Mouse (Mus musculus): ENCODE data around the gene Smarcb1.

Gene Smarcb1

GRCm38 (mm10) chr10:75921026-75921725, at the start of gene Smarcb1:
TSS of gene Smarcb1 (minus strand) at chr10:75921617.
- DNase-seq = peak; percentile 94 to 95

- DNase-seq = no peak
Observed at GRCm38 (mm10) chr10:75954381-75954811, 33.0 kb upstream of the Smarcb1 start, which contains the start of gene Gm5134. TSS of gene Gm5134 (plus strand) at chr10:75954514.

GRCm38 (mm10) chr10:75951424-75952050, 30.1 kb upstream of the Smarcb1 start:
- DNase-seq = peak in 1 of 2 experiments; percentile 58

GRCm38 (mm10) chr10:75950791-75951210, 29.4 kb upstream of the Smarcb1 start:
- no peak for DNase-seq

GRCm38 (mm10) chr10:75949053-75950045, 27.9 kb upstream of the Smarcb1 start:
- no peak for DNase-seq

- DNase-seq = no peak
Observed at GRCm38 (mm10) chr10:75948079-75948478, 26.7 kb upstream of the Smarcb1 start.

- peak; percentile 81 to 84 for DNase-seq
Observed at GRCm38 (mm10) chr10:75945896-75946295, 24.5 kb upstream of the Smarcb1 start.

- no peak for DNase-seq
Observed at GRCm38 (mm10) chr10:75945213-75945612, 23.8 kb upstream of the Smarcb1 start.

- peak in 1 of 2 experiments; percentile 9 for DNase-seq
Observed at GRCm38 (mm10) chr10:75944066-75944772, 22.8 kb upstream of the Smarcb1 start.

GRCm38 (mm10) chr10:75942736-75943477, 21.5 kb upstream of the Smarcb1 start, which contains the start of gene Vpreb3:
TSS of gene Vpreb3 (plus strand) at chr10:75943057.
- peak; percentile 37 to 68 for DNase-seq

GRCm38 (mm10) chr10:75941042-75941824, 19.8 kb upstream of the Smarcb1 start:
- DNase-seq = no peak

GRCm38 (mm10) chr10:75940520-75940919, 19.1 kb upstream of the Smarcb1 start, which contains the start of gene Gm867:
TSS of gene Gm867 (minus strand) at chr10:75940672.
- DNase-seq = no peak

- DNase-seq = no peak
Observed at GRCm38 (mm10) chr10:75939481-75940234, 18.2 kb upstream of the Smarcb1 start.

- no peak for DNase-seq
Observed at GRCm38 (mm10) chr10:75937851-75938643, 16.6 kb upstream of the Smarcb1 start.

- no peak for DNase-seq
Observed at GRCm38 (mm10) chr10:75936909-75937667, 15.7 kb upstream of the Smarcb1 start.

- peak; percentile 79 to 82 for DNase-seq
Observed at GRCm38 (mm10) chr10:75935680-75936541, 14.5 kb upstream of the Smarcb1 start, which contains the start of gene Mmp11. TSS of gene Mmp11 (minus strand) at chr10:75936496.

GRCm38 (mm10) chr10:75934991-75935390, 13.6 kb upstream of the Smarcb1 start:
- no peak for DNase-seq
